Mouse (Mus musculus) granulocyte monocyte progenitor cell, adult 5-6 weeks (primary cell): ENCODE measurements at regions not wholly inside any gene's neighbourhood (a gene's known extent, or its start where the extent isn't known, plus 50 kb on each side); places are given as distances from the start of the nearest gene placed in this dataset.
A peak's percentile ranks its signal among the peaks of the same experiment; 100 is the strongest.

Source experiments
- ATAC-seq: replicated peaks from 2 replicates; pipeline ENCODE4 v1.8.0; 2016; ENCODE audit warnings: mild to moderate bottlenecking, moderate TSS enrichment, inconsistent platforms; ENCODE audit not compliant: poor library complexity, severe bottlenecking

DNA sequence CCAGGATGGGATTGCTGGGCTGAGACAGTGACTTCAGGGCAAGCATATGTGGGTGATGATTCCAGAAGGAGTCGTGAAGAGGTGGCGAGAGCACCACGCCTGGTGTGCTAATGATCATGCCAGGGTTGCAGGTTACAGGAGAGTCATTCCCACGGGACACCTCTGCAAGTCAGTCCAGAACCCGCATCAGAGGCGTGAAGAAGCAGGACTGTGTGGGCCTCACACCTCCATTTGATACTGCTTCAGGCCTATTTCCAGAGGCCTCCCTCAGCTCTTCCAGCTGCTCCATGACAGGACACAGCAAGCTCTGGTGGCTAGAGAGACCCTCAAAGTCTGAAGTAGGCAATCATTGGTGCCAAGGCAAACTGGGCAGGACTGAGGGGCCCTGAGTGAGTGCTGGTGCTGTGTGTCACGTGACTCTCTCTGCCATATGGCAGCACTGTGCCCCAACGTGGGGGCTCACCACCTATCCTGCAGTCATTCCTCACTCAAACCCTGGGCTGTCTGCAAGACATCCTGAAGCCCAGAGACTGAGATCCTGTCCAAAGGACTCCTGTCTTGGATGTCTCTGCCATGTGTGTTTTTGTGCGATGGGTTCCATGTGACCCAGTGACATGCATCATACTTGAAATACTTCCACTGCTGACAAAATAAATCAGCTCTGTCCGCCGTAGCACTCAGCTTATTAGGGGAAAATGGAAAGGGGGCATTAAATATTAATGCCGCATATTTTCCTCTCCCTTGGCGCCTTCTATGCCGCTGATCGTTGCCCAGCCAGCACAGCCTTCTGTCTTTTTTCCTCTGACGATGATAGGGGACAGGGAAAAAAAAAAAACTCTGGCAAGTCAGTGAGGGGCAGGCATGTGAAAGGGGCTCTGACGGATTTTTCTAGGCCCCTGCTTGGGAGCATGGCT is 247.6 kb upstream of the Habp2 start:
- ATAC-seq = no peak

DNA sequence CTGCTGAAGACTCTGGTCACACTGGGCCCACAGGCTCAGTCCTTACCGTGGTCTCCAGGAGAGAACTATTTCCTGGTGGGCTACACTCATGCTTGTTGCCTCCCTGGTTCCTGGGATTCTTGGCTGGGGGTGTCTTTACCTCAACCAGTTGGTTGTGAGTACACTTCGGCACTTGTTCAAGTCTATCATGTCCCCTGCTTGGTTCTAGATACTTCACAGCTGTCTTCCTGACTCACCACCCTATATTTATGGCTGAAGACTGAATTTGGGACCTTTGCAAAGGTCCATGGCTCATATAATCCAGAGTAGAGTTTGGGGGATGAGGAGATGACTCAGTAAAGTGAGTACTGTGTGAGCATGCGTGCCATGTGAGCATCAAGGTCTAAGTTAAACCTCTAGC is 245.0 kb upstream of the Habp2 start:
- no peak for ATAC-seq

DNA sequence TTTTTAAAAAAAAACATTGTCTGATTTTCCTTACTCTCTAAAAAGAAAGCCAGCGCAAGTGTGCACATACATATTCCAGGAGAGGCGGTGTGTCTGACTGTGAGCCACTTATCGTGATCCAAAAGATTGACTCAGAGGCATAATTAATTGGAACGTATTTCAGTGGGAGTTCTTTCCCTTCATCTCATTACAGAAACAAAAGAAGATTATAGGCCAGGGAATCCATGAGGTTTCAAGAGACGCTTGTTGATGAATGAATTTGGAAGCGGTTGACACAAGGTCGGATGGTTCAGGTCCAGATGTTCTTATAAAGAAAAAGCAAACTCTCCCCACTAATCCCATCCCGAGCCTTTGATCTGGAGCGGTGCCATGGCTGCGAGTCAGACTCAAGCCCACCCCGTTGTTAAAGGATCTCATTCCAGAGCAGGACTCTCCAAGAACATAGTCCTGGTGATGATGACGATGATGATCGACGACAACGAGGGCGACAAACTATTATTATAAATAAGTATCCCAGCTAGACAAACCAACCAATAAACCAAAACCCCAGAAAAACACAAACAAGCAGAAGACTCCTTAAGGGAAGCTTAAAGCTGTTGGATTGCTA is 240.1 kb upstream of the Habp2 start:
- ATAC-seq = no peak

DNA sequence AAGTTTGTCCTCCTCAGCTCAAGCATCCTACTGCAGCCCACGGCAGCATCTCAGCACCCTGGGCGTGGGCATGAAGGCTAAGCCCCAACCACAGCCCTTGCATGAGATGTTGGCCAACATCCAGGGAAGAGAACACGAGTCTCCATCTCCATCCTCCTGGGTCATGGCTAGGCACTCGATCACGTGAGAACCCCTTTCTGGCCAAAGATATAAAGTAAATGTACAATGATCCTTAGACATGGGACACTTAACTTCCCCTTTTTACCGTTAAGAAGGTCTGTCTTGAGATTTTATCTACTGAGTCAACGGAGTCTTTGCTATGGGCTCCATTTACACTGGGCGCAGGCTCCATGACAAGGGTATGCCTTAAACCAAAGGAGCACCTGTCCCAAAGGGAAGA is 232.8 kb upstream of the Habp2 start:
- ATAC-seq = peak; percentile 52

DNA sequence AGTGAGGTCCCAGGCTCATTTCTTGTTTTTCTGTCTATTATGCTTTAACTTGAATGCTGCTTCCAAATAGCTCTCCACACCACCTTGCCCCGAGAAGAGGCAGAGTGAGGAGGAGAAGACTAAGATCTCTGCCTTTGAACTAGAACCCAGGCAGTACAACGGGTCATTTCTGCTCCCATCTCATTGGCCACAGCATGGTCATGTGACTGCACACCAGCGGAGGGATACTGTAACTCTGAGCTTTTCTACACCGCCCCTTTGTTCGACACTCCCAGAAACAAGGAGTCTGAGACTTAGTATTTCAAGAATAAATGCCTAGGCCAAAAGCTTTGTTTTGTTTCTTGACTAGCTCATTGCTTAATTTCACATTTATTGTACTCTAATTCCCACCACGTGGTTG is 230.5 kb upstream of the Habp2 start:
- ATAC-seq = no peak

DNA sequence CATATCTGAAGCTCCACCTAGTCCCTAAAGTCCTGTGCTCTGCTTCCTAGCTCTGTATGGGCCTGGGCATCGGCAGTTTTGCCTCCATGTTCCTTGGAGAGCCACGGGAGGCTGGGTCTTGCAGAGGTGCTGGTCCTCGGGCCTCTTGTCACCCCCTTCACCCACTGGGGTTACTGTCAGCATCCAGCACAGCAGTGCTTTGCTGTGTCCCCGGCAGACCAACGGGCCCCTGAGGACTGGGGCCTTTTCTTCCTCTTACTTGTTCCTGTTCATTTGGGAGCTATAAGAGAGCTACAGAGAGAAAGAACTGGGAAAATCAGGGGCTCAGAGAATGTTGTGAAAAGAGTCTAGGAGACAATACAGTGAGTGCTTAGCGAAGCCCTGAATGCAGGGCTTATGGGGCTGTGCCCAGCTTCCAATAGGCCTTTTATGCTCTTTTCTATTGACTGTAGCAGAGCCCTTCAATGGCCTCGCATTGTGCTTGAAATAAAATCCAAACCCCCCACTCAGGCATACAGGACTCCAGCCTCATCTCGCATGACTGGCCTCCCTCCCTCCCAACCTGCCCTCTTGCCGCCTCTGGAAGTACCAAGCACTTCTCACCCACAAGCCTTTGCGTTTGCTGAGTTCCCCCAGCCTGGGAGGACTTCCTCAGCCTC is 224.9 kb upstream of the Habp2 start:
- ATAC-seq = no peak

DNA sequence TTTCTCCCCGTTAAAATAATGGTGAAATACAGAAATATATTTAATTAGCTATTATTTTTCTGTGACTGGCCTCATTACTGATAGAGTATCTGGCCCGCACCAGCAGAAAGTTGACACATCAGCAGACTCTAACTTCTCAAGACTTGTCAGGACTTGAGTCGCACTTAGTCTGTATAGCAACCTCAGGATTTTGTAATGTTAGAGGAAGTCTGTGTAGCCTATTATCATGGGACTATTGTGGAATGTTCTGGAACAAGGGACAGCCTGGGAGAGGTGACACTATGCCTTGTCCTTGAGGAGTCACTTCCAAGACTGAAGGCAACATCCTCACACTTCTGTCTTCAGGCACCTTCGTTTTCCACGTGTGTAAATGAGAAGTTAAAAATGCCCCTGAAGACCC is 223.8 kb upstream of the Habp2 start:
- no peak for ATAC-seq

DNA sequence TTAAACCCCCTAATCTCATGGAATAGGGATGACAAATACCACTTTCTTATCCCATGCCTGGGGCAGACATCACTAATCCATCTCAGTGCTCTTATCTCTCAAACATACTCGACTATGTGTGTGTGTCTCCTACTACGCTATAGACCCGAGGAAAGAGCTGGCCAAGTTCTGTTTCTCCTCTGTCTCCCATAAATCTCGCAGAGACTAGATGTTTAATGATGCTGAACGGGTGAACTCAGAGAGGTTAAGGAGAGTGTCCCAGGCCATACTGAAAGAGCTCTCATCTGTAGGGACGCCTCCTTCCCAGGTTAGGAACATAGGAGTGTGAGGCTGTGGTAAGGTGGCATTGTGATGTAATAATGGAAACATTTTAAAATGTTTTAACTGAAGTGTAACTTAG is 221.2 kb upstream of the Habp2 start:
- ATAC-seq = no peak

DNA sequence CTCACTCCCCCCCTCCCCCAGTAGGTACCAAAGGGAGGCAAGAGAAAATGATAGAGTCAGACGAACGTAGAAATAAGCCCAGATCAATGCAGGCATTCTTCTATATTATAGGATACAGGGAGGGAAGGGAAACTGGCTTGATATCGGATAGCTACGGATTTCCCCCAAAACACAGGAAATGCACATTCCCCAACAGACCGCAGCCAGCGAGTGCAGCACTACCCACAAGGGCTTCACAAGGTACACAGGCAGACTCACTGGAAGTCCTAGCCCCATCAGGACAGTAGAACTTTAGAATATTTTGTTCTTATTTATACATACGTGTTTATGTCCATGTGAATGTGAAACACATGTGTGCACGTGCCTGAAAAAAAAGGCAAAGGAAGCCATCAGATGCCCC is 218.8 kb upstream of the Habp2 start:
- ATAC-seq = peak; percentile 72

DNA sequence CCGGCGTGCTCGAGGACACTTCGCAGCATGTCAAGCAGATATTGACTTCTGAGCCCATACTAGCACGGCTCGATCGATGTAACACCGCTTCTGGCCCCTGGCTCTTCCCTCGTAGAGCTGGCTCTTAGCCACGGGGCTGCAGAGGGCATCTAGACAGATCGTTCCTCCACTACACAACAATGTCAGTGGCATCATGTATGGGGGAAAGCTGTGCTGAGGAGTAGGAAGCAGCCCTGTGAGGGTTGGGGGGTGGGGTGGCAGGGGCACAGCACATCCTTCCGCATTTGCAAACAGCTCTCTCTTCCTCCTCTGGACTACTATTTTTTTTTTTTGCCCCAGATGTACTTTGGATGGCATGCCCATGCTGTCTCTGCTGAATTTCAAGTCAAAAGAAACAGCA is 218.1 kb upstream of the Habp2 start:
- peak; percentile 93 for ATAC-seq

DNA sequence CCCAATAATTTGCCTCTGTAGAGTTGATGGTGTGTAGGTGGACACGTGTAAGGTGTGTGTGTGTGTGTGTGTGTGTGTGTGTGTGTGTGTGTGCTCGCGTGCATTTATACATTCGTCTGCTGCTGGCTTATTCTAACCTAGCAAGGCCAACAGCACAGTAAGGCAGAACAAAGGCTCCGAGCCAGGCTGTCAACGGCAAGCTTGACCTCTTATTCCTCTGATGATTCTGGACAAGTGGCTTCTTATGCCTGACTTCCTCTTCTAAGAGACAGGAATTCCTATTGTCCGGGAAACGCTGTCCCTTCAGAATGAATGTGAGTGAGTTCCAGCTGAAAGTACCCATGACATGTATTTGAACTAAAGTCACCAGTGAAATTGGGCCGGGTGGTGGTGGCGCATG is 217.7 kb upstream of the Habp2 start:
- no peak for ATAC-seq

DNA sequence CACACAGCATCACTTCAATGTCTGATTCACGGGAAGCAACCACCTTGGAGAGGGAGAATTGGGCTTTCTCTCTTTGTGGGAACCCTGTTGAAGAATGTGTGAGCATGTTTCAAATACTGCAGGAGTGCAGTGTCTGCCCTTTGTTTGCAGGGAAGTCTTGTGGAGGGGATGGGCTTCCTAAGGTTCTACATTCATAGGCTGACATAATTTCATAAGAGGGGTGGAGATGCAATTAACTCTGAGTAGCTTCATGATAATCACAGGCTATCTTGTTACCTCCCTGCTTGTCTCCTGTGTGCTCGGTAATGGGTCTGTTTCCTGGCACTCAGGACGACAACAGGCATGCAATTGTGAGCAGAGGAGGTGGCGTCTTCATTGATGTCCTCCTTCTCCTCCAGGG is 215.6 kb upstream of the Habp2 start:
- no peak for ATAC-seq

DNA sequence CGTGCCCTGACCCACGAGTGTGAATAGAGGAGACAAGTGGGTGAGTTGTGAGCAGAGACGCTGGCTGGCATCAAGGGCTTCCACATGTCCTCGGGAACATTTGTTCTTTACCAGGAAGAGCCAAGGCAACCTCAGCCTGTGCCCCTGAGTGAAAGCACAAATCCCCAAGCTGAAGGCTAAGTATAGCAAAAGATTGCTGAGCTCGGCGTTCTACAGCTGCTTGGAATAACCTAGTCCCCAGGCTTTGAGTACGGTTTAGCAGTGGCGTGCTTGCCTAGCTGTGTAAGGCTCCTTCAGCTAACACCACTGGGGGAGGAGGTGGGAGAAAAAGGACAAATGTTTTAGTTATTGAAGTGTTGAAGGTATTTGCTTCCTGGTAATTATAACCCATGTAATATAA is 210.8 kb upstream of the Habp2 start:
- no peak for ATAC-seq

DNA sequence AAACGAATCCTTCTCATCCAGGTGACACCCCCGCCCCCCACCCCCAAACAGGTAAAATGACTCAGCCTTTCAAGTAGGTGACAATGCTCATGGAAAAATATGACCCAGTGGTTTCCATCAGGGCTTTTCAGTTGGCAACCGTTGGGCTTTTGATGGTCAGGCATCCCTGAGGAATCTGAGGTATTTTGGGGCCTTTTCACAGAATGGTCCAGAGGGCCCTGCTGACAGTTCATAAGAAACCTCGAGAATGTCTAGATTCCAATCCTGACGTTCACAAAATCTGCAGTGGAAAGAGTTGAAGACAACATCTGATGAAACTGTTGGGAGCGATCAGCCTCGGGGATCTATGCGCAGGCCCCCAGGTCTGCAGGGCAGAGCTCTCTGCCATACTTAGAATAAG is 209.4 kb upstream of the Habp2 start:
- no peak for ATAC-seq

DNA sequence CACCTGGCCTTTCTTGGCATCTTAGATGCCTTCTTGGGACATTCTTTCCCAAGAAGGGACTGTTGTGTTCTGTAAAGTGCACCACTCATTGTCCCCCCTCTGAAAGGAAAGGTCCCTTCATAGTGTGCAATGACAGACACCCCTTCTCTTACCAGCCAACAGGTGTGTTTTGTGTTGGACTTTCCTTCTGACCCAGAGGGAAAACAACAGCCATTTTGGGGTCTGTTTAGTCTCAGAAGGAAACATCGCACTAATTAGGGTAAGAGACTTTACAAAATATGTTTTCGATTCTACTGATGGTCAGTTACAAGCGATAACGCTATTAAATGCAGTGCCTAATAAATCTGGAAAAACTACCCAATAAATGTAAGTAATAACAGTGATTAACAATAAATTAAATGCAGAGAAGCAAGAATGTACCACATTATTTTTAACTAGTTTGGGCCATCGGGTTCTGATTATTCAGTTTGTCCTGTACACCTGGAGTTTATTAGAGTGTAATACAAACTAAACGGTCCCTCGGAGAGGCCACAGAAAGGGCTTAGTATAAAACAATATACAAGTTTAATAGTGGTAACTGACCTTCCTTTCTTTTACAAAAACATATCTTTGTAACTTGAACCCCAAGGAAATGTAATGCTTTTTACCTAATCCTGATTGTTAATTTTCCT is 200.4 kb upstream of the Habp2 start:
- no peak for ATAC-seq

DNA sequence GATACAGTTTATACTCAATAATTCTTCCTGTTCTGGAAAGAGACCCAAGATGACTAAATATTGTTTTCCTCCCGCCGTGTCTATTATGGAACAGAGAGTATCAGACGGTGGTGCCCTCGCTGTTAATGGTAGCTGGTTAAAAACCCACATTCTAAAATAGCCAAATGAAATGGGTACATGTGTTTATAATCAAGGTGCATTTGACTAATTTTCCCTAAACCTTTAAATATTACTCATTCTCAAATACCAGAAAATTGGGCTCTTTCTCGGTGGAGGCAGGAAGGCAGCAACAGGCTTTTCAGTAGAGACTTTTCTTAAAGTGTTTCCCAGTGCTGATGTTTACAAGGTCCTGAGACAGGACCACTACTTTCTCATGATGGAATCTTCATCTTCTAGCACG is 199.8 kb upstream of the Habp2 start:
- ATAC-seq = no peak

DNA sequence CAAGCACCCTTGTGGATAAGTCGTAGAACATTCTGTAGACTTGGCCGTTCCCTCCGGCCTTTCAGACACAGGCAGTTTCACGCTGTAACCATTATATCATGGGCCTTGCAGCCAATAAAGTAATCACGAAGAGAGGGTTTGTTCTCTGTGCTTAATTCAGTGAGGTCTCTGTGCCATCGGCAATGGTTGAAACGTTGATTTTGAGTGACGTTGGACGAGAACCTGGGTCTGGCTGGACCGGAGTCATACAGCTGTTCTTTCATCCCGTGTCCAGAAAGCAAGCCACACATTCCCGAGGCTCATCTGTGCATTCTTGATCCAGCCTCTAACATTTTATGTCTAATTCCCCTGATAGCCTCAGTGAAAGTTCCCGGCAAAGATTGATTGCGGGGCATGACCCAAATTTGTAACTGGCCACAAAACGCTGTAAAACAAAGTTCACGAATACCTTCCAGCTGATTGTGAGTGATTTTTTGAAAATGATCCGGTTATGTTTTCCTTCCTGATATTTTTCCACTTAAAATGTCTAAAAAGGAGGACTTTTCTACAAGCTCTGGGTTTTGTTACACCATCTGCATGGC is 197.1 kb upstream of the Habp2 start:
- no peak for ATAC-seq

DNA sequence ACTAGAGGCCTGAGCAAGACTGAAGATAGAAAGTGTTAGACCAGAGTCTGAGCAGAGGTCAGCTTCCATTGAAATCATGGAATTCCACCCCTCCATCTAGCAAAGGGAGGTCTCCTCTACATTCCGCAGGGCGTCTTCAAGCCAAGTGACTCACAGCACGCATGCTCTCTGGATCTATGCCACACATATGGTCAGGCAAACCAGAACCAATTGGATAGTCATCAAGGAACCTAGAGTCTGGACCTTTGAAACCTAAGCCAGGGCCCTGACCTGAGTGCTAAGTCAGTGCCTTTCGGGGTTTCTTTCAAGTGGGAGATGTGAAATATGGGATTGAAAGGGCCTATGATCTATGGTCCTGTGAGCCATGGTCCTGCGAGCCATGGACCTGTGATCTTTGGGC is 195.4 kb upstream of the Habp2 start:
- no peak for ATAC-seq

DNA sequence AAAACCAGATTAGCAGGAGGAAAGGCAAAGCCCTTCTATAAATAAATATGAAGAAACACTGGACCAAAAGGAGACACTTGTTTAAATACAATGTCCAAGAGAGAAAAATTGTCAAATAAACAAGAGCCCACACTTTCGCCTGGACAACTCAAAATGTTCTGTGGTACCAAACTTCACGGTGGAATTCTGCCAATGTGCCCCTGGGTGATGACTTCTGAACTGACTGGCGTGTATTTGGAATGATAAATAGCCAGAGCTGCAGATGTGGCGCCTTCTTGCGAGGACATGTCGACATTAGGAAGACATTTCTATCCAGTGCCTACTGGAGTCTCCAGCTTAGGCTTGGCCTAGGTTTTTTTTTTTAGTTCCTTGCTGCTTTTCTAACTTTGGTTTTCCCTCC is 191.1 kb upstream of the Habp2 start:
- no peak for ATAC-seq

DNA sequence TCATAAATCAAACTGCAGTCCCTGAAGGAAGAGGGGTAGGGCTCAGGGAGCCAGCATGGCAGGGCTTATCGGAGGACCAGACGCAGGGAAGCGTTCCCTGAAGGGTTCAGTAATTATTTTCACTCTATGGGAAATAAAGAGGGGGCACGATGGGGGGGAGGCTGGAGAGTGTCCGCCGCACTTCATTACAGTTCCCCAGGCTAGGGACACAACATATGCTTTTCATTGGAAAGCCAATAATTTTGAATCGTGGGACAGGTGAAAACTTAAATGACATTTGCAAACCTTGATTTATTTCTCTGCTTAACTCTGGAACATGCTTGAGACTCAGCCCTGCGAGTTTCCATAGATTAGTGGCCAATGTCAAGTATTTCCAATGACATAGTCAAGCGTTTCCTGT is 187.2 kb upstream of the Habp2 start:
- no peak for ATAC-seq
